Mouse (Mus musculus): ENCODE data around the gene Tor4a. TPM values are rescaled to one million over a fixed set of nuclear protein-coding genes. Genes with fewer than 3 reads are reported as not detected.
A peak's percentile ranks its signal among the peaks of the same experiment; 100 is the strongest.

The Tor4a gene
- total RNA-seq, 1 experiment: 11.1 TPM

DNA sequence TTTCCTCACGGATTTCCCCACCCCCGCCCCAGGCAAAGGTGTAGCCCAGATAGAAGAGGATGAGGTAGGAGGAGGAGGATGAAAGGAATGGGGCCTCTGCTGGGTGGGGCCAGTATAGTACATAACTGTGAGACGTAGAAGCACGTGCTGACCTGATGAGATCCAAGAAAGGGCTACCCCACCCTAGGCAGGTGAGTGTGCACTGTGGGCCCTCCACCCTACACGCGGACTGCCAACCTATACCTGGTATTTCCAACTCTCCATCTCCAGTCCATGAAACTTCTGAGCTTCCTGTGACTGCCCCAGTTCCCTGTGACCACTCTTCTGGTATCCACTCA lies 44.7 kb upstream of the Tor4a start:
- TF ChIP-seq HCFC1 (IDR thresholded peaks at IDR 0.05; ENCODE audit: borderline replicate concordance, insufficient read depth, low read length) (no peak), CHD2 (IDR thresholded peaks at IDR 0.05; ENCODE audit: low read depth, low read length) (no peak), ZNF384 (IDR thresholded peaks at IDR 0.05; ENCODE audit: low read depth, low read length) (no peak), MAFK (IDR thresholded peaks at IDR 0.05; ENCODE audit: insufficient read depth, low read depth, low read length) (no peak), ZC3H11A (IDR thresholded peaks at IDR 0.05; ENCODE audit: borderline replicate concordance, low read depth, low read length) (no peak)
- no peak overlapping the region for H3K27ac ChIP-seq (ENCODE audit: insufficient read depth, low read depth, low read length, poor library complexity, severe bottlenecking)
- no peak overlapping the region for H3K9ac ChIP-seq (ENCODE audit: insufficient read depth, low read depth, low read length, poor library complexity, severe bottlenecking)

GRCm38 (mm10) chr2:25240723-25241437 lies 44.2 kb upstream of the Tor4a start:
- peaks cover 11 to 41% of the 10 kb centered on the region in 2 experiments for H3K4me1 ChIP-seq (ENCODE audit: control insufficient read depth in 2 of 2, insufficient read depth in 2 of 2, low read length in 2 of 2, poor library complexity in 1 of 2)
- H3K27ac ChIP-seq (ENCODE audit: insufficient read depth, low read depth, low read length, poor library complexity, severe bottlenecking): no peak overlapping the region; the same call in 1 of the 2 replicates
- H3K36me3 ChIP-seq (ENCODE audit: control insufficient read depth, insufficient read depth, low read length, poor library complexity, severe bottlenecking): peaks cover 3% of the 10 kb centered on the region; the same call in 1 of the 2 replicates
- DNase-seq (ENCODE audit: low read depth, low spot score): peak; percentile 91
- in situ Hi-C loops (cut with MboI; ENCODE audit: low sequenced_read_pairs in 2 of 2, unreplicated experiment in 2 of 2): no loop called here
- H3K9ac ChIP-seq (ENCODE audit: insufficient read depth, low read depth, low read length, poor library complexity, severe bottlenecking): peak overlapping the region; percentile 27; the same call in 1 of the 2 replicates
- no peaks in the 10 kb centered on the region for H3K9me3 ChIP-seq (ENCODE audit: control insufficient read depth, insufficient read depth, low read depth, low read length)
- TF ChIP-seq HCFC1 (IDR thresholded peaks at IDR 0.05; ENCODE audit: borderline replicate concordance, insufficient read depth, low read length): peak; percentile 56; the same call in 1 of the 2 replicates
- no peak for TF ChIP-seq CHD2 (IDR thresholded peaks at IDR 0.05; ENCODE audit: low read depth, low read length)
- peak overlapping the region; percentile 9 to 35 for H3K4me3 ChIP-seq (ENCODE audit: insufficient read depth in 1 of 2, low read depth in 1 of 2, low read length in 2 of 2, poor library complexity in 1 of 2, severe bottlenecking in 1 of 2)

More for the DNA sequence above, 44.7 kb upstream of the Tor4a start:
- no peak for DNase-seq (ENCODE audit: low read depth, low spot score)
- Histone ChIP-seq H3K9me3 (ENCODE audit: control insufficient read depth, insufficient read depth, low read depth, low read length) (no peaks in the 10 kb centered on the region), H3K36me3 (ENCODE audit: control insufficient read depth, insufficient read depth, low read length, poor library complexity, severe bottlenecking) (peaks cover 4% of the 10 kb centered on the region; the same call in 1 of the 2 replicates), H3K4me3 (ENCODE audit: insufficient read depth in 1 of 2, low read depth in 1 of 2, low read length in 2 of 2, poor library complexity in 1 of 2, severe bottlenecking in 1 of 2) (peak overlapping the region; percentile 9 to 83), H3K4me1 (ENCODE audit: control insufficient read depth in 2 of 2, insufficient read depth in 2 of 2, low read length in 2 of 2, poor library complexity in 1 of 2) (peaks cover 10 to 35% of the 10 kb centered on the region in 2 experiments)
- in situ Hi-C loops (cut with MboI; ENCODE audit: low sequenced_read_pairs in 2 of 2, unreplicated experiment in 2 of 2): no loop called here

GRCm38 (mm10) chr2:25240310-25240709 lies 43.6 kb upstream of the Tor4a start:
- in situ Hi-C loops (cut with MboI; ENCODE audit: low sequenced_read_pairs in 2 of 2, unreplicated experiment in 2 of 2): no loop called here

DNA sequence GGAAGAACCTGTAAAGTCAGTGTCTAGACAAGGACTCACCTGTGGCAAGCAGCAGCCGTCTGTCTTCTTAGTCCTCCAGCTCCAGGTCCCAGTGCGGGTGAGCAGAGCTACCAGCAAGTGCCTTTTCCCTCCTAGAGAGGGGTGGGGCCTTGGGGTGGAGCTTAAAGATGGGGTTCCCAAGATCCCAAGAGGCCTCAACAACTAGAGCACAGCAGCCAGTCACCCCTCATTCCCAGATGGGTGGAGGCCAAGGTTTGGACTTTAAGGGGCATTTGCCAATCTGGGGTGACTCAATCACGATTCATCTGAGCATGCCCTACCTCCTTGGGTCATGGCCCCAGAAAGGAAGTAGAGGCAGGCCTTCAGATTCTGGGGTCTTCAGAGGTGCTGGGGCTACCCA lies 43.1 kb upstream of the Tor4a start:
- in situ Hi-C loops (cut with MboI; ENCODE audit: low sequenced_read_pairs in 2 of 2, unreplicated experiment in 2 of 2): no loop called here
- TF ChIP-seq ZNF384 (IDR thresholded peaks at IDR 0.05; ENCODE audit: low read depth, low read length): no peak
- no peak for TF ChIP-seq ZC3H11A (IDR thresholded peaks at IDR 0.05; ENCODE audit: borderline replicate concordance, low read depth, low read length)
- no peak for TF ChIP-seq HCFC1 (IDR thresholded peaks at IDR 0.05; ENCODE audit: borderline replicate concordance, insufficient read depth, low read length)
- TF ChIP-seq CHD2 (IDR thresholded peaks at IDR 0.05; ENCODE audit: low read depth, low read length): no peak
- TF ChIP-seq MAFK (IDR thresholded peaks at IDR 0.05; ENCODE audit: insufficient read depth, low read depth, low read length): no peak
- Histone ChIP-seq H3K9me3 (ENCODE audit: control insufficient read depth, insufficient read depth, low read depth, low read length) (no peaks in the 10 kb centered on the region), H3K36me3 (ENCODE audit: control insufficient read depth, insufficient read depth, low read length, poor library complexity, severe bottlenecking) (no peaks in the 10 kb centered on the region), H3K4me1 (ENCODE audit: control insufficient read depth in 2 of 2, insufficient read depth in 2 of 2, low read length in 2 of 2, poor library complexity in 1 of 2) (peaks cover 11 to 42% of the 10 kb centered on the region in 2 experiments), H3K9ac (ENCODE audit: insufficient read depth, low read depth, low read length, poor library complexity, severe bottlenecking) (no peak overlapping the region), H3K4me3 (ENCODE audit: insufficient read depth in 1 of 2, low read depth in 1 of 2, low read length in 2 of 2, poor library complexity in 1 of 2, severe bottlenecking in 1 of 2) (no peak overlapping the region), H3K27ac (ENCODE audit: insufficient read depth, low read depth, low read length, poor library complexity, severe bottlenecking) (no peak overlapping the region)
- no peak for DNase-seq (ENCODE audit: low read depth, low spot score)

More at GRCm38 (mm10) chr2:25240310-25240709, 43.6 kb upstream of the Tor4a start:
- no peaks in the 10 kb centered on the region; the same call in 1 of the 2 replicates for H3K36me3 ChIP-seq (ENCODE audit: control insufficient read depth, insufficient read depth, low read length, poor library complexity, severe bottlenecking)
- TF ChIP-seq ZNF384 (IDR thresholded peaks at IDR 0.05; ENCODE audit: low read depth, low read length) (no peak), ZC3H11A (IDR thresholded peaks at IDR 0.05; ENCODE audit: borderline replicate concordance, low read depth, low read length) (no peak), MAFK (IDR thresholded peaks at IDR 0.05; ENCODE audit: insufficient read depth, low read depth, low read length) (no peak), CHD2 (IDR thresholded peaks at IDR 0.05; ENCODE audit: low read depth, low read length) (no peak), HCFC1 (IDR thresholded peaks at IDR 0.05; ENCODE audit: borderline replicate concordance, insufficient read depth, low read length) (no peak)
- H3K9ac ChIP-seq (ENCODE audit: insufficient read depth, low read depth, low read length, poor library complexity, severe bottlenecking): peak overlapping the region; percentile 27; the same call in 1 of the 2 replicates
- H3K4me1 ChIP-seq (ENCODE audit: control insufficient read depth in 2 of 2, insufficient read depth in 2 of 2, low read length in 2 of 2, poor library complexity in 1 of 2): peaks cover 11 to 41% of the 10 kb centered on the region in 2 experiments
- DNase-seq (ENCODE audit: low read depth, low spot score): no peak
- no peaks in the 10 kb centered on the region for H3K9me3 ChIP-seq (ENCODE audit: control insufficient read depth, insufficient read depth, low read depth, low read length)
- 0 out of 2 replicates have a peak overlapping the region, but pooled peaks have one; percentile 26 for H3K27ac ChIP-seq (ENCODE audit: insufficient read depth, low read depth, low read length, poor library complexity, severe bottlenecking)
- H3K4me3 ChIP-seq (ENCODE audit: insufficient read depth in 1 of 2, low read depth in 1 of 2, low read length in 2 of 2, poor library complexity in 1 of 2, severe bottlenecking in 1 of 2): peak overlapping the region in 1 of 2 experiments; percentile 9; a peak in 2 of 4 replicates

All from ES-E14 (cell line).